Mouse (Mus musculus) midbrain, embryonic 16.5 days (tissue): ENCODE results near the gene Tnfsfm13. TPM values are rescaled to one million over a fixed set of nuclear protein-coding genes. Genes with fewer than 3 reads are reported as not detected.

Experiments used
- ATAC-seq: fragments of 200-750 bp; cut with Nextera tagmentation; 2 replicates; pipeline ENCODE4 v1.8.0; 2017; ENCODE audit warnings: moderate TSS enrichment
- H3K27ac ChIP-seq: fragments of 300-500 bp; sonication (generic); 2 replicates; pipeline ENCODE4 v1.5.1; 2014; ENCODE audit warnings: mild to moderate bottlenecking, low read length, mixed read lengths
- H3K27me3 ChIP-seq: fragments of 300-500 bp; sonication (generic); 2 replicates; pipeline ENCODE4 v1.6.1; 2014; ENCODE audit warnings: low read depth, low read length, mixed read lengths; ENCODE audit not compliant: control insufficient read depth, insufficient read depth
- H3K36me3 ChIP-seq: fragments of 300-500 bp; sonication (generic); 2 replicates; pipeline ENCODE4 v1.6.1; 2014; ENCODE audit warnings: mild to moderate bottlenecking, low read length, moderate library complexity, mixed read lengths; ENCODE audit not compliant: control insufficient read depth, insufficient read depth
- H3K4me1 ChIP-seq: fragments of 300-500 bp; sonication (generic); 2 replicates; pipeline ENCODE4 v1.6.1; 2014; ENCODE audit warnings: mild to moderate bottlenecking, low read length, mixed read lengths; ENCODE audit not compliant: control insufficient read depth, insufficient read depth
- H3K4me2 ChIP-seq: fragments of 300-500 bp; sonication (generic); 2 replicates; pipeline ENCODE4 v1.6.1; 2014; ENCODE audit warnings: mild to moderate bottlenecking, low read length, mixed read lengths
- H3K4me3 ChIP-seq: fragments of 300-500 bp; sonication (generic); 2 replicates; pipeline ENCODE4 v1.5.1; 2014; ENCODE audit warnings: low read depth, mild to moderate bottlenecking, low read length, moderate library complexity, mixed read lengths
- H3K9ac ChIP-seq: fragments of 300-500 bp; sonication (generic); 2 replicates; pipeline ENCODE4 v1.6.1; 2014; ENCODE audit warnings: low read depth, low read length, mixed read lengths
- H3K9me3 ChIP-seq: fragments of 300-500 bp; sonication (generic); replicated peaks from 2 replicates; pipeline ENCODE4 v1.6.1; 2014; ENCODE audit warnings: mild to moderate bottlenecking, low read length, mixed read lengths; ENCODE audit not compliant: control insufficient read depth, poor library complexity, severe bottlenecking
- WGBS: fragments of 180-500 bp; shearing (Covaris S2); extraction: QIAGEN DNeasy Blood & Tissue Kit; methylation state at CpG from one replicate; pipeline ENCODE4 v1.1.7; 2014; 5-methylcytosine and 5-hydroxymethylcytosine counted together
- polyA plus RNA-seq: library from polyadenylated mRNA; unstranded; fragments of >200 nt; fragmentation: Nextera tagmentation; extraction: Ambion mirVana; gene quantifications from 2 replicates; pipeline ENCODE4 v1.2.1, GENCODE M21; 2015

The Tnfsfm13 gene
- polyA plus RNA-seq, 1 experiment from 2014 or later = 0.87 TPM

DNA sequence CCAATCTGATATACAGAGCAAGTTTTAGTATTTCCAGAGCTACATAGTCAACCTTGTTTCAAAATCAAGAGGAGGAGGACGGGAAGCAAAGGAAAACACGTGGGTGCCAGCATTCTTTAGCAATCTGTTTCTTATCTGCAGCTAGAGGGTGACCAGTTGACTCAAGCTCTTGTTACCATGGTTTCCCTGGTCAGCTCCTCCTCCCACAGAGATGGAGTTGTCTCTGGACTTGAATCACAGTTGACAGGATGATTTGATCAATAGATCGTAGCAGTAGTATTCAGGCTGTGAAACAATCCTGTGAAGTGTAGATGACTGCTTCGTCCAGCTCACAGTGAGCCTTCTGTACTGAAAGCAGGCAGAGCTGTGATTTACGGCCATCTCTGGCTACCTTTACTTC lies 20.0 kb upstream of the Tnfsfm13 start:
- no peak for ATAC-seq
- Histone ChIP-seq H3K9ac (no peak overlapping the region), H3K4me1 (no peaks in the 10 kb centered on the region), H3K9me3 (no peaks in the 10 kb centered on the region), H3K27ac (no peak overlapping the region), H3K4me3 (no peak overlapping the region), H3K27me3 (no peaks in the 10 kb centered on the region), H3K4me2 (no peak overlapping the region), H3K36me3 (no peaks in the 10 kb centered on the region)
- WGBS = 28% methylated on average over 5 of the region's 5 CpGs

DNA sequence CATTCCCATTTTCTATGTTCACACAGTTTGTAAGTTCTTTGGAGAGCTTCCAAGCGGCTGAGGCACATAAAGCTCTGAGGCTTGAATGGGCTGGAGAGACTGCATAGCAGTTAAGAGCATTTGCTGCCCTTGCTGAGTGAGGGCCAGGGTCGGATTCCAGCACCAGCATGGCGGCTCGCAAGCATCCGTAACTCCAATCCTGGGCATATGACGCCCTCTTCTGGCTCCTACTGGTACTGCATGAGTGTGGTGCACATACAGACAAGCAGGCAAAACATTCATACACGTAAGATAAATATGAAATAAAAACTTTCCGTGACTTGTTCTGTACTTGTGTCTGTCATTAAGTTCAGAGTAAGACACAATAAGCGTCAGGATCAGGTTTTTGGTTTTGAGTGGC lies 19.6 kb upstream of the Tnfsfm13 start:
- no peak overlapping the region for H3K27ac ChIP-seq
- ATAC-seq = no peak
- no peaks in the 10 kb centered on the region for H3K36me3 ChIP-seq
- H3K4me3 ChIP-seq = no peak overlapping the region
- no peaks in the 10 kb centered on the region for H3K27me3 ChIP-seq
- H3K4me2 ChIP-seq = no peak overlapping the region
- H3K9ac ChIP-seq = no peak overlapping the region
- no peaks in the 10 kb centered on the region for H3K4me1 ChIP-seq
- WGBS = 57% methylated on average over 9 of the region's 9 CpGs
- H3K9me3 ChIP-seq = no peaks in the 10 kb centered on the region

DNA sequence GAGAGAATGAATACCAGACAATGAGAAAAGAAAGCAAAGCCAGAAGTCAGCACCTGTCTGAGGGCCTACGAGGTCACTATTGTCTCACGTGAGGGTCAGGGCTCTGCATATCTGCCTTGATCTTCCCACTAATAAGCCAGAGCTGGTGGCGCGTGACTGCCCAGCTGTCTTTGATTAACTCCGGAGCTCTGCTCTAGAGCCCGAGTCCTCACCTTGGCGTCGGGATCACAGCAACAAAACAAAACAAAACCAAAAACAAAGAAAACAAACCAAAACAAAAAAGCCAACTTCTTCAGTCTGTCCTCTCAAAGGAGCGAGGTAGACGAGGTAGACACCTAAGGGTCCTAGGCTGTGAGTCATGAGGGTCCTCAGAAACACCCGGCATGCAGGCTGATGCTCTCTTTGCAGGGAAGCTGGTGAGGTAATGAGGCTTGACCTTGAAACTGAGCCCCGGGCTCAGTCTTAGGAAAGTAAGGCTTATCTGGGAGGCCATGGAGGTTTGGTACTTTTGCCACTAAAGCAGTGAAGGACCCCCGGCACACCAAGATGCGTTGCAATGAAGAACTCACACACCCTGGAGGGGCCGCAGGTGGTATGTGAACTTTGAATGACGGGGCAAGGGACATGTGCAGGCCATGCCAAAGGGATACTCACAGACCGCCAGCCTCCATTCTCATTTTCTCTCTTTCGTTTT lies 18.9 kb upstream of the Tnfsfm13 start:
- Histone ChIP-seq H3K36me3 (no peaks in the 10 kb centered on the region), H3K4me1 (no peaks in the 10 kb centered on the region), H3K27me3 (no peaks in the 10 kb centered on the region), H3K9me3 (no peaks in the 10 kb centered on the region), H3K4me3 (no peak overlapping the region), H3K27ac (no peak overlapping the region), H3K9ac (no peak overlapping the region), H3K4me2 (no peak overlapping the region)
- ATAC-seq = no peak
- 70% methylated on average over 18 of the region's 18 CpGs for WGBS

DNA sequence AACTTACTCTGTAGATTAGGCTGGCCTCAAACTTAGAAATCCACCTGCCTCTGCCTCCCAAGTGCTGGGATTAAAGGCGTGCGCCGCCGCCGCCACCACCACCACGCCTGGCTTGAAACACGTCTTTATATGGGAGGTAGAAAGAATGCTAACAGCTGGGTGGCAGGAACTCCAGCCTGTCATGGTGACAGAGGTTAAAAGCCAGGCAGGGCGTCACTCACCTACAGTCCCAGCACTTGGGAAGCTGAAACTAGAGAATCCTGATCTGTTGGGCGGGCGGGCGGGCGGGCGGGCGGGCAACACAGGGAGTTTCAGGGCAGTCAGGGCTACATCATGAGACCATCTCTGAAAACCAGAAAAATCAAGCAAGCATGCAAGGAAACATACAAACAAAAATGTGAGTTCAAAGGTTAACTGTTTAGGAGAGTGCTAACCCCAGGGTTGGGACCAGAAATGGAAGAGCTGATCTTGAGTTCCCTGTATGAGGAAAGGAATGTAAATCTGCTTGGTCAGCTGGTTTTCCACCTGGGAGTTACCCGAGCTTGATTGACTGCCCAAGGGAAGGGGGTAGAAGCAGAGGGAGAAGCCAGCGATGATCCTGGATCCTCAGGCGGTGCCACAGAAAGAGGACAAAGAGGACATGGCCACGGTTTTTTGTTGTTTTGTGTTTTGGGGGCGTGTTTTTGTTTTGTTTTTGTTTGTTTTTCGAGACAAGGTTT lies 17.2 kb upstream of the Tnfsfm13 start:
- no peaks in the 10 kb centered on the region for H3K9me3 ChIP-seq
- no peaks in the 10 kb centered on the region for H3K36me3 ChIP-seq
- WGBS = 80% methylated on average over 20 of the region's 20 CpGs
- no peaks in the 10 kb centered on the region for H3K4me1 ChIP-seq
- no peak overlapping the region for H3K4me3 ChIP-seq
- ATAC-seq = no peak
- H3K27ac ChIP-seq = no peak overlapping the region
- no peaks in the 10 kb centered on the region for H3K27me3 ChIP-seq
- H3K4me2 ChIP-seq = no peak overlapping the region
- H3K9ac ChIP-seq = no peak overlapping the region

DNA sequence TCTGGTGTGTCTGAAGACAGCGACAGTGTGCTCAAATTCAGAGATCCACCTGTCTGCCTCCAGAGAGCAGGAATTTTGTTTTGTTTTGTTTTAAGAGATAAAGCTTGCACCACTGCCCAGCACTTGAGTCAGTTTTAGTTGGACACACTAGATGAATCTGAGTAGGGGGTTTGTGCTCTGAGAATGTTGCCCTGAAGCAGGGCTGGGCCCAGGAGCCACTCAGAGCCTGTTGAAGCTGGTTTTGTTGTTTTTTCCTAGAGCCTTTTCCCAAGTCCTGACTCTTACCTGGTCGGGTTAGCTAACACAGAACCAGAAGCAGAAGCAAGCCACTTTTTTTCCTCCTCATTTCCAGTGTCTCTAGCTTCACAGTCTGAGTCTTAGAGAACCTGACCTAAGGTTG lies 15.2 kb upstream of the Tnfsfm13 start:
- ATAC-seq = no peak
- Histone ChIP-seq H3K9me3 (no peaks in the 10 kb centered on the region), H3K36me3 (no peaks in the 10 kb centered on the region), H3K4me2 (no peak overlapping the region), H3K27ac (no peak overlapping the region), H3K4me3 (no peak overlapping the region), H3K4me1 (no peaks in the 10 kb centered on the region), H3K9ac (no peak overlapping the region), H3K27me3 (no peaks in the 10 kb centered on the region)
- 92% methylated on average over 2 of the region's 2 CpGs for WGBS

DNA sequence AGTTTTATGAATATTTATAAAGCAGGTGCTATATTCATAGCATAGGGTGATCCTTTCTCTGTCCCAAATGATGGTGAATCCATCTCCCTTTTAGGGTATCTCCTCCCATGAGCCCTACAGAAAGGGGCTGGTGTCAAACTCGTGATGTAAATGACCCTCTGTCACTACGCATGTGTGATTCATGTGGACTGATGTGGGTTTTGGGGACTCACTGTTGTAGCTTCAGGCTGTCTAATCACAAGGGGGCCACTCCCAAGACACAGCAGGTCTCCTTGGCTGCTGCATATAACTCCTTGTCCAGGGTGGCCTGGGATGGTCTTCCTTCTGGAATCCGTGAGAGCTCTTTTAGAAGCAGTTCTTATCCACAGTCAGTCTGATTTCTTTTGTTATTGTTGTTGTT lies 14.6 kb upstream of the Tnfsfm13 start:
- Histone ChIP-seq H3K4me2 (no peak overlapping the region), H3K27ac (no peak overlapping the region), H3K36me3 (no peaks in the 10 kb centered on the region), H3K4me1 (no peaks in the 10 kb centered on the region), H3K9me3 (no peaks in the 10 kb centered on the region), H3K4me3 (no peak overlapping the region), H3K27me3 (no peaks in the 10 kb centered on the region), H3K9ac (no peak overlapping the region)
- 68% methylated on average over 3 of the region's 3 CpGs for WGBS
- no peak for ATAC-seq

DNA sequence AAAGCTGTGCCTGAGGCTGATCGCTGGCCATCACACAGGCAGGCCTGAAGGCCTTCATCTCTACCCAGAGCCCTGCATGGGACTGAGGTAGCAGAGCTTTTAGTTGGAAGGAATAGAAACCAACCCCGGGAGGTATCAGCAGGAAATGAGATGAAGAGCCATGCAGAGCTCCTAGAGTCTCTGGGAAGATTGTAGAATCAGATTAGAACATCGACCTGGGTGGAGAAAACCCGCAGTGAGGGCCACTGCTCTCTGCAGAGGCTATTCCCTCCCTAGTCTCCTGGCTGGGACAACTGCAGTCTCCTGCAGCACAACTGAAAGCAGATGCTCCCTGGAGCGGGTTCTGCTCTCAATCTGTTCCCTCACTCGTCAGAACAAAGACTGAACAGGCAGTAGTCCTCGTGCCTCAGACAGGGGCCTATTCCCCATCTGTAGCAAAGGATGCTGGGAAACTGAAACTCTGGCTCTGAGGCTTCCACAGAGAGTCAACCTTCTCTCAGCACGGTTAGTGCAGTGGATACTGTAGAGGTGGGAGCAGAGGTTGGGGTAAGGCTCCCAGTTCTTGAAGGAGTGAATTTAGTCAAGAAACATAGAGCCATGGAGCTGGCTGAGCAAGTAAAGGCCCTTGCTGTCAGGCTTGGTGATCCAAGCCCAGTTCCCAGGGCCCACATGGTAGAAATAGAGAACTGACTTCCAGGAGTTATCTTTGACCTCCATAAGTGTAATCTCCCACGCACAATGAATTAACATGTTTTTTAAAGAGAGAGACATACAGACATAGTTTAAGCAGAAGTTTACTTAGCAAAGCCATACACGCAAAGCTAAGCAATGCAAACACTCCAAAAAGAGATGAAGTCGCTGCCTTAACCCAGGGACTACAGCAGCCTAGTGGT lies 13.9 kb upstream of the Tnfsfm13 start:
- no peaks in the 10 kb centered on the region for H3K36me3 ChIP-seq
- WGBS = 53% methylated on average over 11 of the region's 11 CpGs

DNA sequence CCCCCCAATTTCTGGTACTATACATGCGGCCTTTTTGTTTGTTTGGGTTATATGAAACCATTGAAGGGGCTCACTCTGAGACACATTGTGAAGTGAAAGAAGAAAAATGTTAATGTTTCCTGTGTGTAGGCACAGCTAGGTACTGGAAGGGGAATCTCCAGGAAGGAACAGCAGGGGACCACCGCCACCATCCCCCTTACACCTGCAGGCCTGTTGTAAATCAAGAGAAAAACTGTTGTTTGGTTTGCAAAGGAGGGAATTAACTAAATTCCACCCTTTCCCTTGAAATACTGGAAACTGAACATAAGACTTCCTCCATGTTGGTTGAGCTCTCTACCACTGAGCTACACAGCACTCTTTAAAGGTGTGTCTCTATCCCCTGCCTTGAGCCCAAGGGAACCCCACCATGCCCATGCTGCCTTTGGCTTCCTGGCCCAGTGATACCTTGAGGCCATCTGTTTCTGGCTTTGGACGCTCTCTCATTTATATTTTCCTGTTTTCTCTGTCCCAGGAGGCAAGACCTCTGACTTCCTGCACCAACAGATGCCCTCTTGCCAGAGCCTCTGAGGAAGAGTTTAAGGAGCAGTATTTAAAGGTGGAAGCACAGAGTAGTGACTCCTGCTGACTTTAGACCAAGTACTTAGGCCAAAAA lies 12.8 kb upstream of the Tnfsfm13 start:
- Histone ChIP-seq H3K27ac (no peak overlapping the region), H3K27me3 (no peaks in the 10 kb centered on the region), H3K4me2 (no peak overlapping the region), H3K36me3 (no peaks in the 10 kb centered on the region), H3K9me3 (no peaks in the 10 kb centered on the region), H3K4me1 (no peaks in the 10 kb centered on the region), H3K4me3 (no peak overlapping the region), H3K9ac (no peak overlapping the region)
- 81% methylated on average over 3 of the region's 3 CpGs for WGBS
- no peak for ATAC-seq

More for the DNA sequence above, 13.9 kb upstream of the Tnfsfm13 start:
- Histone ChIP-seq H3K27me3 (no peaks in the 10 kb centered on the region), H3K4me3 (no peak overlapping the region), H3K4me2 (no peak overlapping the region), H3K27ac (no peak overlapping the region), H3K9ac (no peak overlapping the region), H3K9me3 (no peaks in the 10 kb centered on the region), H3K4me1 (no peaks in the 10 kb centered on the region)
- no peak for ATAC-seq
